Mouse (Mus musculus) MEL (cell line): Measurements from ENCODE around the gene Cbl. TPM values are rescaled to one million over a fixed set of nuclear protein-coding genes. Genes with fewer than 3 reads are reported as not detected.

Source experiments
- DNase-seq: peaks from one replicate; pipeline ENCODE4 v3.0.0; 2011; ENCODE audit warnings: low read depth, low spot score
- H3K27ac ChIP-seq: 2 replicates; pipeline ENCODE4 v1.5.1; 2012; ENCODE audit warnings: low read depth, mild to moderate bottlenecking, control low read depth, low read length, moderate library complexity; ENCODE audit not compliant: control insufficient read depth
- H3K27me3 ChIP-seq, 2 experiments: fragments of 150-350 bp in 1 of 2; sonication (generic) in 1 of 2; 2 replicates each; pipeline ENCODE4 v1.6.1; 2012; ENCODE audit warnings: low read length in 2 of 2, mild to moderate bottlenecking in 2 of 2, improper control_type of control experiment in 1 of 2, moderate library complexity in 1 of 2; ENCODE audit not compliant: insufficient read depth in 2 of 2, control insufficient read depth in 1 of 2
- H3K36me3 ChIP-seq, 2 experiments: 2 replicates each; pipeline ENCODE4 v1.6.1; 2012 to 2014; ENCODE audit warnings: low read length in 2 of 2, improper control_type of control experiment in 1 of 2, inconsistent platforms in 1 of 2, mild to moderate bottlenecking in 1 of 2; ENCODE audit not compliant: insufficient read depth in 2 of 2, control insufficient read depth in 1 of 2
- H3K4me1 ChIP-seq, 2 experiments: fragments of 150-350 bp in 1 of 2; sonication (generic) in 1 of 2; 2 replicates each; pipeline ENCODE4 v1.6.1; 2012; ENCODE audit warnings: low read length in 2 of 2, improper control_type of control experiment in 1 of 2, mild to moderate bottlenecking in 1 of 2; ENCODE audit not compliant: insufficient read depth in 2 of 2, control insufficient read depth in 1 of 2
- H3K4me3 ChIP-seq, 2 experiments: fragments of 150-350 bp in 1 of 2; sonication (generic) in 1 of 2; 2 replicates each; pipeline ENCODE4 v1.5.1; 2012; ENCODE audit warnings: low read depth in 2 of 2, low read length in 2 of 2, mild to moderate bottlenecking in 2 of 2, moderate library complexity in 2 of 2, control low read depth in 1 of 2, improper control_type of control experiment in 1 of 2; ENCODE audit not compliant: control insufficient read depth in 1 of 2, insufficient read depth in 1 of 2
- H3K79me2 ChIP-seq: 2 replicates; pipeline ENCODE4 v1.6.1; 2012; ENCODE audit warnings: mild to moderate bottlenecking, low read length, moderate library complexity; ENCODE audit not compliant: control insufficient read depth, poor library complexity, insufficient read depth
- H3K9ac ChIP-seq: 2 replicates; pipeline ENCODE4 v1.6.1; 2012; ENCODE audit warnings: low read depth, mild to moderate bottlenecking, control low read depth, low read length, moderate library complexity; ENCODE audit not compliant: control insufficient read depth, poor library complexity, severe bottlenecking
- H3K9me3 ChIP-seq: fragments of 150-350 bp; sonication (generic); replicated peaks from 2 replicates; pipeline ENCODE4 v1.6.1; 2012; ENCODE audit warnings: mild to moderate bottlenecking, low read length, improper control_type of control experiment, moderate library complexity; ENCODE audit not compliant: insufficient read depth
- CHD2 ChIP-seq: IDR thresholded peaks from 2 replicates; pipeline ENCODE4 v1.6.1; 2011; ENCODE audit warnings: low read length, improper control_type of control experiment
- E2F4 ChIP-seq: IDR thresholded peaks from 2 replicates; pipeline ENCODE4 v1.6.1; 2011; ENCODE audit warnings: low read depth, low read length, improper control_type of control experiment, borderline replicate concordance
- ETS1 ChIP-seq: IDR thresholded peaks from 2 replicates; pipeline ENCODE4 v1.6.1; 2012; ENCODE audit warnings: low read depth, mild to moderate bottlenecking, inconsistent platforms, low read length, improper control_type of control experiment, moderate library complexity
- GATA1 ChIP-seq: IDR thresholded peaks from 2 replicates; pipeline ENCODE4 v1.6.1; 2011; ENCODE audit warnings: low read depth, low read length, improper control_type of control experiment
- HCFC1 ChIP-seq: IDR thresholded peaks from 2 replicates; pipeline ENCODE4 v1.6.1; 2012; ENCODE audit warnings: low read depth, mild to moderate bottlenecking, inconsistent platforms, low read length, improper control_type of control experiment, moderate library complexity
- KAT2A ChIP-seq: conservative IDR thresholded peaks from 2 replicates; pipeline ENCODE4 v1.6.1; 2012; ENCODE audit warnings: low read depth, low read length, improper control_type of control experiment, inconsistent platforms
- MAZ ChIP-seq: IDR thresholded peaks from 2 replicates; pipeline ENCODE4 v1.6.1; 2012; ENCODE audit warnings: low read depth, mild to moderate bottlenecking, inconsistent platforms, low read length, improper control_type of control experiment
- MYB ChIP-seq: IDR thresholded peaks from 2 replicates; pipeline ENCODE4 v1.6.1; 2011; ENCODE audit warnings: mild to moderate bottlenecking, low read depth, low read length, improper control_type of control experiment
- NRF1 ChIP-seq: IDR thresholded peaks from 2 replicates; pipeline ENCODE4 v1.6.1; 2014; ENCODE audit warnings: low read depth, mild to moderate bottlenecking, inconsistent platforms, low read length, improper control_type of control experiment, moderate library complexity; ENCODE audit not compliant: poor library complexity, insufficient read depth, severe bottlenecking
- POLR2AphosphoS2 ChIP-seq: IDR thresholded peaks from 2 replicates; pipeline ENCODE4 v1.6.1; 2011; ENCODE audit warnings: low read length, improper control_type of control experiment
- POLR2AphosphoS5 ChIP-seq: IDR thresholded peaks from 2 replicates; pipeline ENCODE4 v1.6.1; 2012; ENCODE audit warnings: low read depth, borderline replicate concordance, mild to moderate bottlenecking, inconsistent platforms, low read length, moderate library complexity, mixed read lengths
- SMC3 ChIP-seq: IDR thresholded peaks from 2 replicates; pipeline ENCODE4 v1.6.1; 2011; ENCODE audit warnings: low read depth, low read length, improper control_type of control experiment
- TBP ChIP-seq: IDR thresholded peaks from 2 replicates; pipeline ENCODE4 v1.8.0; 2011; ENCODE audit warnings: low read depth, low read length, improper control_type of control experiment
- UBTF ChIP-seq: IDR thresholded peaks from 2 replicates; pipeline ENCODE4 v1.6.1; 2012; ENCODE audit warnings: low read depth, mild to moderate bottlenecking, inconsistent platforms, low read length, improper control_type of control experiment, moderate library complexity, borderline replicate concordance; ENCODE audit not compliant: insufficient read depth
- ZC3H11A ChIP-seq: IDR thresholded peaks from 2 replicates; pipeline ENCODE4 v1.6.1; 2012; ENCODE audit warnings: low read depth, mild to moderate bottlenecking, inconsistent platforms, low read length, improper control_type of control experiment
- ZNF384 ChIP-seq: IDR thresholded peaks from 2 replicates; pipeline ENCODE4 v1.6.1; 2012; ENCODE audit warnings: low read depth, mild to moderate bottlenecking, inconsistent platforms, low read length, improper control_type of control experiment
- polyA plus RNA-seq, 2 experiments: library from polyadenylated mRNA; stranded (reverse) in 1 of 2; unstranded in 1 of 2; fragments of >175 nt in 1 of 2; fragments of >200 nt in 1 of 2; gene quantifications; 2 replicates each; pipeline versions ENCODE4 v1.2.1 to v1.2.4; 2012; ENCODE audit warnings: low replicate concordance in 2 of 2, low read depth in 1 of 2; ENCODE audit not compliant: insufficient read length in 2 of 2, insufficient read depth in 1 of 2, missing spikeins in 1 of 2
- total RNA-seq: library from RNA; depleted of rRNA; stranded (reverse); fragments of 300-350 nt; gene quantifications from 2 replicates; pipeline ENCODE4 v1.2.3, GENCODE M21; 2012

Cbl gene
- total and polyA plus RNA-seq, 3 experiments: 9.1 to 41.1 (median 36.8) TPM

DNA sequence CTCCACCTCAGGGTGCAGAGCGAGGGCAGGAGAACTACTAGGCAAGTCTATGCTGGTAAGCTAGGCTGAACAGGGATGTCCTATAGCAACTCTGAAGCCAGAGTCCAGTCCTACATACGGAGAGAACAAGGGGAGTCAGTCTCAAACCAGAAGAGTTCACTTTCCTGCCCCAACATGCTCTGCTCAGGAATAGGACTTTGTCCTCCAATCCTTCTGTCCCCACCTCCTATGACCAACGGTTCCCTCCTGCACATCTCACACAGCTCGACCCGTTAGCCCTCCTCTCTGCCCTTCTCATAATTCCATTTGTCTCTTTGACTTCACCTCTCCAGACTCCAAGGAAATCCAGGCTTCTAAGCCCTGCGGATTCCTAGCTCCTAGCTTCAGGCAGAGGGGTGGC, 14.1 kb upstream of the Cbl start:
- H3K4me1 ChIP-seq: peaks cover 0 to 11% of the 10 kb centered on the region in 2 experiments; a peak in 2 of 4 replicates
- TF ChIP-seq POLR2AphosphoS5: no peak
- DNase-seq: no peak
- no peak overlapping the region for H3K4me3 ChIP-seq
- H3K9me3 ChIP-seq: no peaks in the 10 kb centered on the region
- peaks cover 0 to 7% of the 10 kb centered on the region in 2 experiments; a peak in 2 of 4 replicates for H3K36me3 ChIP-seq
- H3K27me3 ChIP-seq: no peaks in the 10 kb centered on the region
- no peak overlapping the region for H3K27ac ChIP-seq
- no peak overlapping the region for H3K9ac ChIP-seq
- no peaks in the 10 kb centered on the region for H3K79me2 ChIP-seq

DNA sequence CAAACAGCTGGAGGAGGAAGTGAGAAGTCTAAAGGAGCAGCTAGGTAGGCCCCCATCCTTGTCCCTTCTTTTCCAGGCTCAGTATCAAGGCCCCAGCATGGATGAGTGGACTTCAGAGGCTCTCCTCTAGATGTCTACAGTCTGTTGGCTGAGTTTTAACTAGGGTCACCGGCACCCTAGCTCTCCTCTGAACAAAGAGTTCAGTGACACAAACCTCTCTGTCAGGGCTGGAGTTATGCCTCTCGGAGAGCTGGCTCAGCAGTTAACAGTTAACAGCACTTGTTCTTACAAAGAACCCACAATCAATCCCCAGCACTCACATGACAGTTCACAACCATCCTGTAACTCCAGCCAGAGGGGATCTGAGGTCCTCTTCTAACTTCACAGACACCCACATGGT, 9.8 kb upstream of the Cbl start:
- Histone ChIP-seq H3K4me1 (no peaks in the 10 kb centered on the region), H3K9me3 (no peaks in the 10 kb centered on the region), H3K36me3 (no peaks in the 10 kb centered on the region), H3K27me3 (no peaks in the 10 kb centered on the region), H3K9ac (no peak overlapping the region), H3K79me2 (no peaks in the 10 kb centered on the region), H3K27ac (no peak overlapping the region), H3K4me3 (no peak overlapping the region)
- DNase-seq: no peak
- TF ChIP-seq ZNF384 (no peak), KAT2A (no peak), GATA1 (no peak), NRF1 (no peak), MAZ (no peak), HCFC1 (no peak), CHD2 (no peak), ZC3H11A (no peak), POLR2AphosphoS2 (no peak)

DNA sequence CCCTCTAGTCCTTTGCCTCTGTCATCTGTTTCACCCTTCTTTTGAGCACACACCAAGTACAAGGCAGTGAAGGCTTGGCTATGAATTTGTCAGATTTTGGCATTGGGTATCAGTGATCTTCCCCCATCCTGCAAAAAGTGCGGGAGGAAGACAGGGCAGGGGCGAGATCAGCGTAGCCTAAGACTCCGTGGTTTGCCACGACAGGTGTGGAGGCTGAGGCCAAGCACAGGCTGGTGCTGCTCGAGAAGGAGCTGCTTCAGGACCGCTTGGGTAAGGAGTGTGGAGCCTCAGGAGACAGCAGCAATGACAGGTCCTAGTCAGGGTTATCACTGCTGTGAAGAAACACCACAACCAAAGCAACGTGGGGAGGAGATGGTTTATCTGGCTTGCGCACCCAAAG, 7.6 kb upstream of the Cbl start:
- Histone ChIP-seq H3K9ac (no peak overlapping the region), H3K4me3 (no peak overlapping the region), H3K4me1 (no peaks in the 10 kb centered on the region), H3K9me3 (no peaks in the 10 kb centered on the region), H3K27ac (no peak overlapping the region), H3K27me3 (no peaks in the 10 kb centered on the region), H3K36me3 (no peaks in the 10 kb centered on the region), H3K79me2 (no peaks in the 10 kb centered on the region)
- no peak for DNase-seq
- no peak for TF ChIP-seq SMC3
- no peak for TF ChIP-seq TBP
- TF ChIP-seq HCFC1: no peak
- no peak for TF ChIP-seq UBTF
- TF ChIP-seq ZNF384: no peak
- TF ChIP-seq ETS1: no peak
- no peak for TF ChIP-seq MYB
- TF ChIP-seq E2F4: no peak
